Mouse (Mus musculus): ENCODE data around the gene Poc1b.

DNA sequence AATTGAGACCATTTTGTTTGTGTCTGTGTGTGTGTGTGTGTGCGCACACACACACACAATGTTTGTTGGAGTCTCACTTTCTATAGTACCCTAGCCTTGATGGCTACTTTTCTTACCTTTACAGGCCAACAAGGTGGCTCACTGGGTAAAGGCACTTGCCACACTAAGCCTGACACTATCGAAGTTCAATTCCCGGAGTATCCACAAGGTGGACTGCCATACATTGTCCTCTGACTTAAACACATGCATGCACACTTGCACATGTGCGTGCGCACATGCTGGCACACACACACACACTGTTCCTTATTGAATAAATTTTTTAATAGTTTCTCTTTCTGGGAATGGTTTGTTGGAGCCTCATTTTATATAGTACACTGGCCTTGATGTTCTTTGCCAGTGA lies 50.0 kb downstream of the Poc1b start:
- no peak for TF ChIP-seq CTCF (IDR thresholded peaks at IDR 0.05; ENCODE audit: insufficient read depth, low read length)
- no peak for TF ChIP-seq POLR2A (IDR thresholded peaks at IDR 0.05; ENCODE audit: borderline replicate concordance, extremely low read depth, low read depth, low read length)

Data from lung, adult 2 months (tissue).